Comparison of ENCODE assay signal across 8 mouse cellular contexts in the genomic region with DNA sequence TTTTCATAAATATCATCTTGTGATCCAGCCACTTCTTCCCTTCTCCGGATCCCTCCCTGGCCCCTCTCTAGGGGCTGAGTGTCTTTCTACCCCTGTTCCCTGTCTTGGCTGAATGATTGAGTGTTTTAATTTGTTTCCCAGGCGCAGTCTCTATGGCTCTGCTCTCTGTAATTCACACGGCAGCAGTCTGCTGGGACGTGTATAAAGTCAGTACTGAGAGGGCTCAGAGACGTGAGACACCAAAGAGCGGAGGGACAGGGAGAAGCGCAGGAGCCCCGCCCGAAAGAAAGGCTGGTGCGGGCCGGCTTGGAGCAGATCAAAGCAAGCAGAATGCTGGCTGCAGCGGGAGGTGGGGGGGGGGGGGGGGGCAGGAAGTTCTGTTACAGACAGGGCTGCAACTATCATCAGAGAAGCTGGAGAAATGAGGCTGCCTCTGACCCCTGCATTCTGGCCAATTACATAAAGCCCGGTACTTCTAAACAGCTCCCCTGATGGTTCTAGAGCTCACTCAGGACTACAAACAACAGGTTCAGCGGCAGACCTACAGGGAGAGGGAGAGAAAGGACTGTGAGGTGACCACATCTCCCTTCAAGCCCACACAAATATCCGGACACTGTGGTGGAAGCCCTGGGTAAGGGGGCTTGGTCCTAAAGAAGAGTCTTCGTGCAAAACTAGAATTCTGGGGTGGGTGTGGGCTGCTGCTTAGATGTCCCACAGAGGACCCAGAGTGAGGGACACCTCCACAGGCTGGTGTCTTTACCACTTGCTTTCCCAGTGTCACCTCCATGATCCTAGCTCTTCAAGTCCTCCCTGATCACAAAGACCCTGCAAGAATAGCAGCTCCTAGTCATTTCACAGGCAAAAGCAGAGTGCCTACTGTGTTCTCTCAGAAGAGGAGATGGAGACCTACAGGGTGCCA. TPM values are rescaled to one million over a fixed set of nuclear protein-coding genes. Genes with fewer than 3 reads are reported as not detected.
A peak's percentile ranks its signal among the peaks of the same experiment; 100 is the strongest.
DNase-seq lines count a peak whose midpoint lies in the region; ATAC-seq and TF ChIP-seq lines count a peak whose summit lies in the region.

No protein-coding gene starts in this region.

- DNase-seq in kidney, adult 11 months: peak; percentile 18
- DNase-seq in kidney, adult 18-20 months: no peak
- no peak for DNase-seq in liver, embryonic 14.5 days (ENCODE audit: low read depth in 3 of 3, low spot score in 3 of 3)
- peak; percentile 62 for DNase-seq in retina, postnatal 1 day
- DNase-seq in frontal cortex, adult 2 months (ENCODE audit: extremely low spot score in 1 of 2, low spot score in 1 of 2): no peak
- DNase-seq in ovary, postnatal 14 days (ENCODE audit: low spot score): no peak

- no peak for ATAC-seq in embryonic facial prominence, embryonic 13.5 days (ENCODE audit: insufficient number of reproducible peaks, insufficient read depth, low FRiP score, low TSS enrichment, low read depth)
- ATAC-seq in hindbrain, embryonic 16.5 days: peak; percentile 84
- ATAC-seq in liver, embryonic 14.5 days (ENCODE audit: insufficient read depth): no peak

- peak overlapping the region; percentile 54; the same call in 1 of the 2 replicates for H3K9ac ChIP-seq in embryonic facial prominence, embryonic 13.5 days
- H3K9ac ChIP-seq in hindbrain, embryonic 16.5 days (ENCODE audit: low read depth, low read length): peak overlapping the region; percentile 29
- no peak overlapping the region for H3K9ac ChIP-seq in liver, embryonic 14.5 days (replicated peaks)

- TF ChIP-seq CTCF in liver, embryonic 14.5 days (IDR thresholded peaks at IDR 0.05; ENCODE audit: low read depth): no peak

- no peak overlapping the region for H3K27ac ChIP-seq in embryonic facial prominence, embryonic 13.5 days
- no peak overlapping the region for H3K27ac ChIP-seq in hindbrain, embryonic 16.5 days (ENCODE audit: low read depth, low read length)
- no peak overlapping the region for H3K27ac ChIP-seq in liver, embryonic 14.5 days

- WGBS in embryonic facial prominence, embryonic 13.5 days: 1% methylated on average over 16 of the region's 16 CpGs
- 2% methylated on average over 16 of the region's 16 CpGs for WGBS in hindbrain, embryonic 16.5 days
- WGBS in liver, embryonic 14.5 days (ENCODE audit: insufficient replicate concordance): 4% methylated on average over 16 of the region's 16 CpGs

- H3K9me3 ChIP-seq in embryonic facial prominence, embryonic 13.5 days: no peaks in the 10 kb centered on the region
- no peaks in the 10 kb centered on the region for H3K9me3 ChIP-seq in hindbrain, embryonic 16.5 days (ENCODE audit: control insufficient read depth, low read length)
- H3K9me3 ChIP-seq in liver, embryonic 14.5 days (ENCODE audit: control insufficient read depth, low read length): no peaks in the 10 kb centered on the region

- H3K36me3 ChIP-seq in embryonic facial prominence, embryonic 13.5 days: no peaks in the 10 kb centered on the region
- no peaks in the 10 kb centered on the region for H3K36me3 ChIP-seq in hindbrain, embryonic 16.5 days (ENCODE audit: control insufficient read depth, insufficient read depth, low read length)
- no peaks in the 10 kb centered on the region for H3K36me3 ChIP-seq in liver, embryonic 14.5 days (replicated peaks; ENCODE audit: control insufficient read depth, insufficient read depth, low read depth)

- peaks cover 21% of the 10 kb centered on the region for H3K4me1 ChIP-seq in embryonic facial prominence, embryonic 13.5 days
- H3K4me1 ChIP-seq in hindbrain, embryonic 16.5 days (ENCODE audit: control insufficient read depth, insufficient read depth, low read depth, low read length): peaks cover 12% of the 10 kb centered on the region
- H3K4me1 ChIP-seq in liver, embryonic 14.5 days (replicated peaks; ENCODE audit: control insufficient read depth in 2 of 2, insufficient read depth in 2 of 2, low read length in 1 of 2): 0 out of 4 replicates have a peak, but pooled peaks cover 0 to 4% of the 10 kb centered on the region in 2 experiments

- H3K4me2 ChIP-seq in embryonic facial prominence, embryonic 13.5 days: peak overlapping the region; percentile 54
- peak overlapping the region; percentile 50 for H3K4me2 ChIP-seq in hindbrain, embryonic 16.5 days (ENCODE audit: low read length)
- peak overlapping the region; percentile 26; the same call in 1 of the 2 replicates for H3K4me2 ChIP-seq in liver, embryonic 14.5 days (ENCODE audit: low read depth)

- H3K4me3 ChIP-seq in embryonic facial prominence, embryonic 13.5 days: peak overlapping the region; percentile 15; the same call in 1 of the 2 replicates
- peak overlapping the region; percentile 11; the same call in 1 of the 2 replicates for H3K4me3 ChIP-seq in hindbrain, embryonic 16.5 days (ENCODE audit: low read length)
- no peak overlapping the region for H3K4me3 ChIP-seq in liver, embryonic 14.5 days (ENCODE audit: insufficient read depth in 1 of 2, low read depth in 2 of 2, low read length in 2 of 2)

- H3K27me3 ChIP-seq in embryonic facial prominence, embryonic 13.5 days: peaks cover 39% of the 10 kb centered on the region
- H3K27me3 ChIP-seq in hindbrain, embryonic 16.5 days (replicated peaks; ENCODE audit: control insufficient read depth, insufficient read depth, low read length): no peaks in the 10 kb centered on the region
- H3K27me3 ChIP-seq in liver, embryonic 14.5 days (ENCODE audit: control insufficient read depth, insufficient read depth, low read length): no peaks in the 10 kb centered on the region

- no peak for TF ChIP-seq EP300 in liver, embryonic 14.5 days (IDR thresholded peaks at IDR 0.05; ENCODE audit: low read depth)

RNA-seq across cellular contexts. Expression of a gene that starts 20.7 kb away (rescaled TPM):
- polyA plus RNA-seq in embryonic facial prominence, embryonic 13.5 days (2015; fragmentation: Nextera tagmentation; extraction: Ambion mirVana): 119 and 137 TPM in 2 replicates
- 80.2 and 91.9 TPM in 2 replicates for polyA plus RNA-seq in hindbrain, embryonic 16.5 days (2015; fragmentation: Nextera tagmentation; extraction: Ambion mirVana)
- 29.6 and 47.3 TPM in 2 replicates for polyA plus RNA-seq in liver, embryonic 14.5 days (2012; rRNA removed)
- 47.7 and 54.9 TPM in 2 replicates for polyA plus RNA-seq in liver, embryonic 14.5 days (2014; fragmentation: Nextera tagmentation; extraction: Ambion mirVana)
- 57.3 and 63.8 TPM in 2 replicates for polyA plus RNA-seq in frontal cortex, adult 2 months (2012; rRNA removed)

Comparison
In these comparisons a context has a peak if more than half of its experiments do, and no peak if none do; other contexts are left out.
1. DNase-seq: peak in kidney, adult 11 months (single experiment) and retina, postnatal 1 day (single experiment); none in kidney, adult 18-20 months (single experiment), liver, embryonic 14.5 days (0 of 3), frontal cortex, adult 2 months (0 of 2) and ovary, postnatal 14 days (single experiment).
2. H3K4me3 ChIP-seq: peak in embryonic facial prominence, embryonic 13.5 days (single experiment) and hindbrain, embryonic 16.5 days (single experiment); none in liver, embryonic 14.5 days (0 of 2).
3. Peak in every context shown above with its lines, with median percentiles within 50 percentile points of each other: H3K4me2 ChIP-seq.